Comparison of ENCODE assay signal across 17 mouse cellular contexts in the genomic region with DNA sequence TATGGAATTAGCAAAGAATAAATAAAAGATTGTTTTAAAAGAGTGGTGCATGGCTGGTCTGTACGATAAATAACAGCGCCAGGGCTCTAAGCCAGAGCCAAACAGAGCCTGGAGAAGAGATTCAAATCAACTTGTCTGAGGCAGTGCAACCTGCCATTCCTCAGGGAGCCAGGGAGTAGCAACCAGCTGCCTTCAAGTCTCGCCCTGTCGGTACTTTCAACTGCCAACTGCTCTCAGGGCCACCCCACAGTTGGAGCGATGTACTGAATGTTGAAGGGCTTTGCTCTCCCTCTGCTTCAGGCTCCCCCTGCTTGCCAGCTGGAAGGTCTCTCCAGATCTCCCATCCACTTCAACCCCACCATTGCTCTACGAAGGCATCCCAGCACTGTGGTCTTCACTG. TPM values are rescaled to one million over a fixed set of nuclear protein-coding genes. Genes with fewer than 3 reads are reported as not detected.
DNase-seq lines count a peak whose midpoint lies in the region; ATAC-seq and TF ChIP-seq lines count a peak whose summit lies in the region.
"Had no signal": no experiment of that assay in that cellular context is flagged by ENCODE, and none has a peak within 500 bp of the region (broad histone marks: within the 10 kb centered on the region; RNA-seq: fewer than 3 reads in every experiment).

No protein-coding gene starts in this region.

- H3K27ac ChIP-seq in forebrain, embryonic 15.5 days (replicated peaks), result peak overlapping the region; percentile 26
- H3K27ac ChIP-seq in forebrain, embryonic 12.5 days, result no peak overlapping the region
- no peak overlapping the region for H3K27ac ChIP-seq in forebrain, embryonic 16.5 days (ENCODE audit: low read length)
- H3K27ac ChIP-seq in kidney, adult 2 months (ENCODE audit: insufficient read depth, low read depth, low read length), result no peak overlapping the region
- H3K27ac ChIP-seq: embryonic facial prominence, embryonic 12.5 days; heart, embryonic 13.5 days; hindbrain, embryonic 14.5 days had no signal

- no peak overlapping the region for H3K9ac ChIP-seq in forebrain, embryonic 15.5 days (replicated peaks)
- H3K9ac ChIP-seq in forebrain, embryonic 12.5 days, result no peak overlapping the region
- no peak overlapping the region for H3K9ac ChIP-seq in forebrain, embryonic 16.5 days (replicated peaks; ENCODE audit: low read depth, low read length)
- H3K9ac ChIP-seq: embryonic facial prominence, embryonic 12.5 days; heart, embryonic 13.5 days; hindbrain, embryonic 14.5 days had no signal

- no peak; the same call in 1 of the 2 replicates for ATAC-seq in forebrain, embryonic 15.5 days (replicated peaks)
- ATAC-seq in forebrain, embryonic 12.5 days (ENCODE audit: low FRiP score), result no peak
- peak; percentile 50; the same call in 1 of the 2 replicates for ATAC-seq in forebrain, embryonic 16.5 days

- WGBS in forebrain, embryonic 15.5 days, result 38% methylated on average over 6 of the region's 6 CpGs
- WGBS in forebrain, embryonic 12.5 days, result 52% methylated on average over 6 of the region's 6 CpGs
- WGBS in forebrain, embryonic 16.5 days, result 33% methylated on average over 6 of the region's 6 CpGs
- WGBS in kidney, adult 2 months, result 58% methylated on average over 6 of the region's 6 CpGs

- no peak overlapping the region for H3K4me2 ChIP-seq in forebrain, embryonic 15.5 days (replicated peaks)
- no peak overlapping the region for H3K4me2 ChIP-seq in forebrain, embryonic 12.5 days
- no peak overlapping the region for H3K4me2 ChIP-seq in forebrain, embryonic 16.5 days (ENCODE audit: low read length)
- H3K4me2 ChIP-seq: embryonic facial prominence, embryonic 12.5 days; heart, embryonic 13.5 days; hindbrain, embryonic 14.5 days had no signal

- peaks cover 17% of the 10 kb centered on the region for H3K4me1 ChIP-seq in forebrain, embryonic 15.5 days
- H3K4me1 ChIP-seq in forebrain, embryonic 12.5 days, result peaks cover 16% of the 10 kb centered on the region
- H3K4me1 ChIP-seq in forebrain, embryonic 16.5 days (replicated peaks; ENCODE audit: control insufficient read depth, insufficient read depth, low read length), result peaks cover 13% of the 10 kb centered on the region
- H3K4me1 ChIP-seq in kidney, adult 2 months (ENCODE audit: control insufficient read depth, insufficient read depth, low read length), result no peaks in the 10 kb centered on the region

- DNase-seq in left cerebral cortex, postnatal 4 days, result peak; percentile 56
- DNase-seq in left cerebral cortex, adult 8-10 months (ENCODE audit: low spot score in 2 of 2), result no peak
- DNase-seq in brain, embryonic 14.5 days (ENCODE audit: low read depth), result peak; percentile 74
- no peak for DNase-seq in kidney, adult 2 months
- DNase-seq: cerebellum, adult 2 months; cerebellum, postnatal 25 days; heart, adult 11 months; kidney, adult 11 months had no signal

- peaks cover 12% of the 10 kb centered on the region; the same call in 1 of the 2 replicates for H3K27me3 ChIP-seq in forebrain, embryonic 15.5 days
- H3K27me3 ChIP-seq in forebrain, embryonic 12.5 days, result peaks cover 47% of the 10 kb centered on the region
- peaks cover 6% of the 10 kb centered on the region; the same call in 1 of the 2 replicates for H3K27me3 ChIP-seq in forebrain, embryonic 16.5 days (replicated peaks; ENCODE audit: control insufficient read depth, insufficient read depth, low read length)
- H3K27me3 ChIP-seq in kidney, adult 2 months (replicated peaks; ENCODE audit: control insufficient read depth, insufficient read depth, low read length), result no peaks in the 10 kb centered on the region

- no peak overlapping the region for H3K4me3 ChIP-seq in forebrain, embryonic 15.5 days
- no peak overlapping the region for H3K4me3 ChIP-seq in forebrain, embryonic 12.5 days (replicated peaks)
- H3K4me3 ChIP-seq in forebrain, embryonic 16.5 days (replicated peaks; ENCODE audit: low read length), result no peak overlapping the region
- H3K4me3 ChIP-seq in kidney, adult 2 months (ENCODE audit: insufficient read depth, low read depth, low read length), result no peak overlapping the region
- H3K4me3 ChIP-seq: embryonic facial prominence, embryonic 12.5 days; heart, embryonic 13.5 days had no signal

- no peaks in the 10 kb centered on the region for H3K36me3 ChIP-seq in forebrain, embryonic 15.5 days
- no peaks in the 10 kb centered on the region for H3K36me3 ChIP-seq in forebrain, embryonic 12.5 days (replicated peaks)
- H3K36me3 ChIP-seq in forebrain, embryonic 16.5 days (ENCODE audit: control insufficient read depth, insufficient read depth), result no peaks in the 10 kb centered on the region
- no peaks in the 10 kb centered on the region for H3K36me3 ChIP-seq in kidney, adult 2 months (ENCODE audit: control insufficient read depth, insufficient read depth, low read length)
- H3K36me3 ChIP-seq: embryonic facial prominence, embryonic 12.5 days; heart, embryonic 13.5 days had no signal

- TF ChIP-seq POLR2A in brain, embryonic 14.5 days (IDR thresholded peaks at IDR 0.05; ENCODE audit: borderline replicate concordance, extremely low read depth, insufficient read depth, insufficient read length, poor library complexity, severe bottlenecking), result no peak
- no peak for TF ChIP-seq POLR2A in kidney, adult 2 months (IDR thresholded peaks at IDR 0.05; ENCODE audit: low read depth, low read length)

- no peaks in the 10 kb centered on the region for H3K9me3 ChIP-seq in forebrain, embryonic 15.5 days
- no peaks in the 10 kb centered on the region for H3K9me3 ChIP-seq in forebrain, embryonic 12.5 days
- H3K9me3 ChIP-seq in forebrain, embryonic 16.5 days (ENCODE audit: control insufficient read depth, low read length), result no peaks in the 10 kb centered on the region
- H3K9me3 ChIP-seq: embryonic facial prominence, embryonic 12.5 days; heart, embryonic 13.5 days had no signal

- intact Hi-C loops in left cerebral cortex, postnatal 4 days (cut with DNase I), result no loop called here

- no peak for TF ChIP-seq CTCF in brain, embryonic 14.5 days (IDR thresholded peaks at IDR 0.05; ENCODE audit: borderline replicate concordance, extremely low read depth, insufficient read depth, insufficient read length)
- TF ChIP-seq CTCF in kidney, adult 2 months (conservative IDR thresholded peaks at IDR 0.05; ENCODE audit: insufficient read depth, insufficient read length, low read depth, low read length), result no peak

RNA-seq across cellular contexts. Expression of a gene that starts 55.7 kb away (rescaled TPM):
- polyA plus RNA-seq in forebrain, embryonic 15.5 days (2015; fragmentation: Nextera tagmentation; extraction: Ambion mirVana), result 7.7 and 8.4 TPM in 2 replicates
- polyA plus RNA-seq in forebrain, embryonic 12.5 days (2016; fragmentation: Nextera tagmentation; extraction: Ambion mirVana), result 3.5 TPM in 2 replicates
- 100 to 1,000 TPM; 189 to 190 TPM for total RNA-seq in left cerebral cortex, postnatal 4 days (2021)
- total RNA-seq in left cerebral cortex, adult 8-10 months (2022), result 100 to 1,000 TPM; 131 to 164 (median 153) TPM
- polyA plus RNA-seq in brain, embryonic 14.5 days (2012; rRNA removed), result 80.6 and 126 TPM in 2 replicates
- 5.3 and 6.6 TPM in 2 replicates for polyA plus RNA-seq in forebrain, embryonic 16.5 days (2015; fragmentation: Nextera tagmentation; extraction: Ambion mirVana)
- polyA plus RNA-seq in kidney, adult 2 months (2012; rRNA removed), result 0.23 and 0.53 TPM in 2 replicates
- total RNA-seq: gastrocnemius, adult 8-10 months; gastrocnemius, postnatal 36 days had no signal
- polyA plus RNA-seq: heart, embryonic 13.5 days; heart, postnatal 0 days had no signal

RNA-seq across cellular contexts. Expression of a gene that starts 58.1 kb away (rescaled TPM):
- 21.3 and 22.2 TPM in 2 replicates for polyA plus RNA-seq in forebrain, embryonic 15.5 days (2015; fragmentation: Nextera tagmentation; extraction: Ambion mirVana)
- 34.5 and 38.2 TPM in 2 replicates for polyA plus RNA-seq in forebrain, embryonic 12.5 days (2016; fragmentation: Nextera tagmentation; extraction: Ambion mirVana)
- 10 to 100 TPM; 17.2 to 19.1 TPM for total RNA-seq in left cerebral cortex, postnatal 4 days (2021)
- 10 to 100 TPM; 23.6 to 25.7 (median 24.7) TPM for total RNA-seq in left cerebral cortex, adult 8-10 months (2022)
- 21.4 and 22.3 TPM in 2 replicates for polyA plus RNA-seq in brain, embryonic 14.5 days (2012; rRNA removed)
- polyA plus RNA-seq in forebrain, embryonic 16.5 days (2015; fragmentation: Nextera tagmentation; extraction: Ambion mirVana), result 21.1 and 22.1 TPM in 2 replicates
- 15.6 and 16.3 TPM in 2 replicates for polyA plus RNA-seq in kidney, adult 2 months (2012; rRNA removed)

RNA-seq across cellular contexts. Expression of a gene that starts 58.2 kb away (rescaled TPM):
- polyA plus RNA-seq in forebrain, embryonic 15.5 days (2015; fragmentation: Nextera tagmentation; extraction: Ambion mirVana), result 38.9 and 44.1 TPM in 2 replicates
- polyA plus RNA-seq in forebrain, embryonic 12.5 days (2016; fragmentation: Nextera tagmentation; extraction: Ambion mirVana), result 61.1 and 66.3 TPM in 2 replicates
- total RNA-seq in left cerebral cortex, postnatal 4 days (2021), result 10 to 100 TPM; 34.7 to 35.1 TPM
- total RNA-seq in left cerebral cortex, adult 8-10 months (2022), result 10 to 100 TPM; 64.6 to 72.5 (median 68.2) TPM
- 25.8 and 27.9 TPM in 2 replicates for polyA plus RNA-seq in brain, embryonic 14.5 days (2012; rRNA removed)
- 36.6 and 44.6 TPM in 2 replicates for polyA plus RNA-seq in forebrain, embryonic 16.5 days (2015; fragmentation: Nextera tagmentation; extraction: Ambion mirVana)
- 17.5 and 18.6 TPM in 2 replicates for polyA plus RNA-seq in kidney, adult 2 months (2012; rRNA removed)

Comparison
In these comparisons a context has a peak if more than half of its experiments do, and no peak if none do; other contexts are left out.
1. DNase-seq: peak in left cerebral cortex, postnatal 4 days (single experiment) and brain, embryonic 14.5 days (single experiment); none in left cerebral cortex, adult 8-10 months (0 of 2) and kidney, adult 2 months (single experiment).